Mouse (Mus musculus): ENCODE measurements at regions not wholly inside any gene's neighbourhood (a gene's known extent, or its start where the extent isn't known, plus 50 kb on each side); places are given as distances from the start of the nearest gene placed in this dataset.

DNA sequence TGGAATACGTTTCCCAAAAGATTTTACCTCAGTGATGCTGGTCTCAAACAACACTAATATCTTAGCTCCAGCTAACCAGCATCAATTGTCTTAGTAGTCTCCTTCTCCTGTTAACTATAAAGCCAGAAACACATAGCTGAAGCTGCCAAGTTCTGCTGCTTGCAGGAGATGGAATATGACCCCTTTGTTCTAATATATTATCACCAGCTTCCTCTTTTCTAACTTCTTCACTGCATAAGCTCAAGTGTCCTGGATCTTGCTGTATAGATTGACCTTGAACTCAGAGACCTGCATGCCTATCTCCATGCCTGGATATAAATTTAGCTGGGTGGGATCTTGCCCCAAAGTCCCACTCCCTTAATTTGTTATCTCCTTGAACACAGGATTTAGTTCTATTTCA is 94.8 kb downstream of the Rbm46 start:
- no peak for TF ChIP-seq ZNF384 (IDR thresholded peaks at IDR 0.05; ENCODE audit: low read depth, low read length)
- no peak for TF ChIP-seq MAFK (IDR thresholded peaks at IDR 0.05; ENCODE audit: insufficient read depth, low read depth, low read length)
- no peak overlapping the region for H3K4me3 ChIP-seq (ENCODE audit: insufficient read depth in 1 of 2, low read depth in 1 of 2, low read length in 2 of 2, poor library complexity in 1 of 2, severe bottlenecking in 1 of 2)
- no peak for DNase-seq (ENCODE audit: low read depth, low spot score)
- H3K9ac ChIP-seq (ENCODE audit: insufficient read depth, low read depth, low read length, poor library complexity, severe bottlenecking), result no peak overlapping the region
- no peaks in the 10 kb centered on the region for H3K36me3 ChIP-seq (ENCODE audit: control insufficient read depth, insufficient read depth, low read length, poor library complexity, severe bottlenecking)
- H3K4me1 ChIP-seq (ENCODE audit: control insufficient read depth in 2 of 2, insufficient read depth in 2 of 2, low read length in 2 of 2, poor library complexity in 1 of 2), result no peaks in the 10 kb centered on the region
- H3K9me3 ChIP-seq (ENCODE audit: control insufficient read depth, insufficient read depth, low read depth, low read length), result no peaks in the 10 kb centered on the region
- no peak overlapping the region for H3K27ac ChIP-seq (ENCODE audit: insufficient read depth, low read depth, low read length, poor library complexity, severe bottlenecking)
- in situ Hi-C loops (cut with MboI; ENCODE audit: low sequenced_read_pairs in 2 of 2, unreplicated experiment in 2 of 2), result no loop called here

DNA sequence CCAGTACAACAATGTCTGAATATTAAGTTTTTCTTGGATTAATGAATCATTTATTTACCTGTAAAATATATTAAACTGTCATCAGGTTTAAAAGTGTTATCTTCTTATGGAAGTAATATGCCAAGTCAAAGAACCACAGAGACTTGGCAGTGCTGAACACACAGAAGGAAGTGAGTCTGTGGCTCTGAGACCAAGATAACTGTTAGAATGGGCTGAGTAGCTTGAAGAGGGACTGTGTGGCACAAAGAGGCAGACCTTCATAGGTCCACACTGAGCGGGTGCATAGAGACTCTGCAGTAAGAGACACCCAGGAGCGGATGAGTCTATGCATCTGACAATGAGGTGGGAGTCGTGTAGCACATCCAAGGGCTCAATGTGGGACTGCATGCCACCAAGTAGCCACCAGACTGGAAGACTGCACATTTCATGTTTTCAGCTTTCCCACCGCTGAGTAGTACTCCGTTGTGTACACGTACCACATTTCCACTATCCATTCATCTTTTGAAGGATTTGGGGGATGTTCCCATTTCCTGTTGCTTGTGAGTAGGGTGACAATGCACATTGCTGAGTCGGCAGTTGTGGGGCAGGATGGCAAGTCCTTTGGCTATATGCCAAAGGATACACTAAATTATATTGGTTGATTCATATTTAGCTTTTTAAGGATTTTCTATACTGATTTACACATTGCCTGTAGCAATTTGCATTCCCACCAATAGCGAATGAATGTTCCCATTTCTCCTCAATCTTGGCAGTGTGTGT is 105.6 kb downstream of the Rbm46 start:
- no peak for DNase-seq (ENCODE audit: low read depth, low spot score)
- no peak for TF ChIP-seq HCFC1 (IDR thresholded peaks at IDR 0.05; ENCODE audit: borderline replicate concordance, insufficient read depth, low read length)
- TF ChIP-seq MAFK (IDR thresholded peaks at IDR 0.05; ENCODE audit: insufficient read depth, low read depth, low read length), result peak; percentile 72; the same call in 1 of the 2 replicates
- TF ChIP-seq ZC3H11A (IDR thresholded peaks at IDR 0.05; ENCODE audit: borderline replicate concordance, low read depth, low read length), result no peak
- TF ChIP-seq ZNF384 (IDR thresholded peaks at IDR 0.05; ENCODE audit: low read depth, low read length), result no peak
- TF ChIP-seq CHD2 (IDR thresholded peaks at IDR 0.05; ENCODE audit: low read depth, low read length), result no peak
- H3K36me3 ChIP-seq (ENCODE audit: control insufficient read depth, insufficient read depth, low read length, poor library complexity, severe bottlenecking), result no peaks in the 10 kb centered on the region
- no peaks in the 10 kb centered on the region for H3K9me3 ChIP-seq (ENCODE audit: control insufficient read depth, insufficient read depth, low read depth, low read length)
- no peak overlapping the region for H3K27ac ChIP-seq (ENCODE audit: insufficient read depth, low read depth, low read length, poor library complexity, severe bottlenecking)
- peaks cover 0 to 2% of the 10 kb centered on the region in 2 experiments; a peak in 1 of 4 replicates for H3K4me1 ChIP-seq (ENCODE audit: control insufficient read depth in 2 of 2, insufficient read depth in 2 of 2, low read length in 2 of 2, poor library complexity in 1 of 2)
- H3K9ac ChIP-seq (ENCODE audit: insufficient read depth, low read depth, low read length, poor library complexity, severe bottlenecking), result no peak overlapping the region
- in situ Hi-C loops (cut with MboI; ENCODE audit: low sequenced_read_pairs in 2 of 2, unreplicated experiment in 2 of 2), result no loop called here
- no peak overlapping the region for H3K4me3 ChIP-seq (ENCODE audit: insufficient read depth in 1 of 2, low read depth in 1 of 2, low read length in 2 of 2, poor library complexity in 1 of 2, severe bottlenecking in 1 of 2)

- H3K36me3 ChIP-seq (ENCODE audit: control insufficient read depth, insufficient read depth, low read length, poor library complexity, severe bottlenecking), result no peaks in the 10 kb centered on the region
- no peak overlapping the region for H3K27ac ChIP-seq (ENCODE audit: insufficient read depth, low read depth, low read length, poor library complexity, severe bottlenecking)
- in situ Hi-C loops (cut with MboI; ENCODE audit: low sequenced_read_pairs in 2 of 2, unreplicated experiment in 2 of 2), result no loop called here
Observed at GRCm38 (mm10) chr3:82767484-82767883, 108.8 kb downstream of the Rbm46 start.

DNA sequence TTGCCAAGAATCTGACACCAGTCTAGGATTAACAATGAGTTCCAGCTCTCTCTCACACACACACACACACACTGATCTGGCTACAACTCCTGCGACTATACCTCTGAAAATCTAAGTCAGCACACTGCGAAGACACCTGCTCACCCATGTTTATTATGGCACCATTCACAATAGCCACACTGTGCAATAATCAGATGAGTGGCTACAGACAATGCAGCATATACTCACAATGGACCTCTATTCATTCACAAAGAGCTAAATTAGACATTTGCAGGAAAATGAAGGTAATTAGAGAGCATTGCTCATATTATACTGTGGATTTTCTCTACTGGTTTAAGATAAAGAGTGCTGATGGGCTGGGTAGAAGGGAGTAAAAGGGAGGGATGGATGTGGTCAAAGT is 116.3 kb downstream of the Rbm46 start:
- in situ Hi-C loops (cut with MboI; ENCODE audit: low sequenced_read_pairs in 2 of 2, unreplicated experiment in 2 of 2), result no loop called here
- no peak overlapping the region for H3K9ac ChIP-seq (ENCODE audit: insufficient read depth, low read depth, low read length, poor library complexity, severe bottlenecking)

More at GRCm38 (mm10) chr3:82767484-82767883, 108.8 kb downstream of the Rbm46 start:
- Histone ChIP-seq H3K4me3 (ENCODE audit: insufficient read depth in 1 of 2, low read depth in 1 of 2, low read length in 2 of 2, poor library complexity in 1 of 2, severe bottlenecking in 1 of 2) (no peak overlapping the region), H3K4me1 (ENCODE audit: control insufficient read depth in 2 of 2, insufficient read depth in 2 of 2, low read length in 2 of 2, poor library complexity in 1 of 2) (peaks cover 0 to 2% of the 10 kb centered on the region in 2 experiments; a peak in 1 of 4 replicates), H3K9me3 (ENCODE audit: control insufficient read depth, insufficient read depth, low read depth, low read length) (no peaks in the 10 kb centered on the region), H3K9ac (ENCODE audit: insufficient read depth, low read depth, low read length, poor library complexity, severe bottlenecking) (no peak overlapping the region)
- peak; percentile 1 for DNase-seq (ENCODE audit: low read depth, low spot score)
- TF ChIP-seq ZNF384 (IDR thresholded peaks at IDR 0.05; ENCODE audit: low read depth, low read length), result no peak
- no peak for TF ChIP-seq ZC3H11A (IDR thresholded peaks at IDR 0.05; ENCODE audit: borderline replicate concordance, low read depth, low read length)
- no peak for TF ChIP-seq HCFC1 (IDR thresholded peaks at IDR 0.05; ENCODE audit: borderline replicate concordance, insufficient read depth, low read length)
- no peak for TF ChIP-seq MAFK (IDR thresholded peaks at IDR 0.05; ENCODE audit: insufficient read depth, low read depth, low read length)
- no peak for TF ChIP-seq CHD2 (IDR thresholded peaks at IDR 0.05; ENCODE audit: low read depth, low read length)

More for the DNA sequence above, 116.3 kb downstream of the Rbm46 start:
- no peak for TF ChIP-seq ZNF384 (IDR thresholded peaks at IDR 0.05; ENCODE audit: low read depth, low read length)
- TF ChIP-seq MAFK (IDR thresholded peaks at IDR 0.05; ENCODE audit: insufficient read depth, low read depth, low read length), result no peak
- no peak for TF ChIP-seq ZC3H11A (IDR thresholded peaks at IDR 0.05; ENCODE audit: borderline replicate concordance, low read depth, low read length)
- no peak for TF ChIP-seq CHD2 (IDR thresholded peaks at IDR 0.05; ENCODE audit: low read depth, low read length)
- no peak for TF ChIP-seq HCFC1 (IDR thresholded peaks at IDR 0.05; ENCODE audit: borderline replicate concordance, insufficient read depth, low read length)
- H3K36me3 ChIP-seq (ENCODE audit: control insufficient read depth, insufficient read depth, low read length, poor library complexity, severe bottlenecking), result no peaks in the 10 kb centered on the region
- no peak for DNase-seq (ENCODE audit: low read depth, low spot score)
- no peaks in the 10 kb centered on the region for H3K9me3 ChIP-seq (ENCODE audit: control insufficient read depth, insufficient read depth, low read depth, low read length)
- H3K27ac ChIP-seq (ENCODE audit: insufficient read depth, low read depth, low read length, poor library complexity, severe bottlenecking), result no peak overlapping the region
- no peak overlapping the region for H3K4me3 ChIP-seq (ENCODE audit: insufficient read depth in 1 of 2, low read depth in 1 of 2, low read length in 2 of 2, poor library complexity in 1 of 2, severe bottlenecking in 1 of 2)
- no peaks in the 10 kb centered on the region for H3K4me1 ChIP-seq (ENCODE audit: control insufficient read depth in 2 of 2, insufficient read depth in 2 of 2, low read length in 2 of 2, poor library complexity in 1 of 2)

All from ES-E14 (cell line).